Mouse (Mus musculus) hindbrain, embryonic 12.5 days (tissue): ENCODE data around the gene Cdkn1c. TPM values are rescaled to one million over a fixed set of nuclear protein-coding genes. Genes with fewer than 3 reads are reported as not detected.

Experiments used
- ATAC-seq: fragments of 200-750 bp; cut with Nextera tagmentation; 2 replicates; pipeline ENCODE4 v1.8.0; 2017; ENCODE audit warnings: moderate TSS enrichment; ENCODE audit not compliant: low FRiP score
- H3K27ac ChIP-seq: fragments of 300-500 bp; sonication (generic); 2 replicates; pipeline ENCODE4 v1.5.1; 2016; ENCODE audit warnings: mild to moderate bottlenecking
- H3K27me3 ChIP-seq: fragments of 300-500 bp; sonication (generic); 2 replicates; pipeline ENCODE4 v1.6.1; 2016; ENCODE audit warnings: mild to moderate bottlenecking
- H3K36me3 ChIP-seq: fragments of 300-500 bp; sonication (generic); 2 replicates; pipeline ENCODE4 v1.6.1; 2016; ENCODE audit warnings: mild to moderate bottlenecking
- H3K4me1 ChIP-seq: fragments of 300-500 bp; sonication (generic); 2 replicates; pipeline ENCODE4 v1.6.1; 2016
- H3K4me2 ChIP-seq: fragments of 300-500 bp; sonication (generic); replicated peaks from 2 replicates; pipeline ENCODE4 v1.6.1; 2016; ENCODE audit warnings: mild to moderate bottlenecking
- H3K4me3 ChIP-seq: fragments of 300-500 bp; sonication (generic); 2 replicates; pipeline ENCODE4 v1.5.1; 2016; ENCODE audit warnings: mild to moderate bottlenecking
- H3K9ac ChIP-seq: fragments of 300-500 bp; sonication (generic); 2 replicates; pipeline ENCODE4 v1.6.1; 2016; ENCODE audit warnings: mild to moderate bottlenecking, moderate library complexity
- H3K9me3 ChIP-seq: fragments of 300-500 bp; sonication (generic); replicated peaks from 2 replicates; pipeline ENCODE4 v1.6.1; 2016; ENCODE audit warnings: mild to moderate bottlenecking
- WGBS: fragments of 180-500 bp; shearing (Covaris S2); methylation state at CpG from one replicate; pipeline ENCODE4 v1.1.7; 2016; 5-methylcytosine and 5-hydroxymethylcytosine counted together
- polyA plus RNA-seq: library from polyadenylated mRNA; unstranded; fragments of >200 nt; fragmentation: Nextera tagmentation; extraction: Ambion mirVana; gene quantifications from 2 replicates; pipeline ENCODE4 v1.2.1, GENCODE M21; 2016

Cdkn1c gene
- polyA plus RNA-seq, 1 experiment from 2014 or later: 1,001 TPM

DNA sequence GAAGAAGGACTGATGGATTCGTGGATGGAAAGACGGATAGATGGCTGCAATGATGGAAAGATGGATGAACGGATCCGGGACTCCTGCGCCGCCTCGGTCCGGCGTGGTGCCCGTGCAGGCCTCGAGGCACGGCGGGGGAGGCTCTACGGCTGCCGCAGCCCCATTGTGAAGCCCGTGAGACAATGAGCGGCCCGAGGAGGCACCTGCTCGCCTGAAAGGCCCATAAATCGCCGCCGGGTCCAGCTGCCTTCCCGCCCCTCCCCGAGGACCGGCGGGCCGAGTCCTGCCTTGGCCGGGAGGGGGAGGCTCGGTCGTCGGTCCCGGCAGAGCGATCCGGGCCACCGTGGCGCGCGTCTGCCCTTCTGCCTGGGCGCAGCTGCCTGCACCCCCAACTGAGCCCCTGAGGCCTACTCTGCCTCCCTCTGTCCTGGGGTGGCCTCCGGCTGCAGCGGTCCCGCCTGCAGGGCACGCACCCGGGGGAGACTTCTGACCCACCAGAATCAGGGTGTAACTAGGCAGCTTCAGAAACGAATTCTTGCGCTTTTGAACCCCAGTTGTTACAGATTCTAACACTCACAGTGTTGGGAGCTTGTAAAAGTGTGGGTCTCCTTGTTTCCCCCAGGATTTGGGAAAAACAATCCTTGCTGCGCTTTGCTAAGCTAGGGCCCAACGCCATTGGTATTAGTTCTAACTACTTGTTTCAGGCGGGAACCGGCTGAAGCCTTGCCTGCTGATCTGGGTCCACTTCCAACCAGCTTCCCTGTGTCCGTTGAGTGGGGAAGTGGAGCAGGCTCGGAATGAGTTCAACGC, 15.0 kb downstream of the Cdkn1c start:
- peak overlapping the region; percentile 37 for H3K4me3 ChIP-seq
- peak overlapping the region; percentile 68 for H3K4me2 ChIP-seq
- 4% methylated on average over 45 of the region's 53 CpGs for WGBS
- peaks cover 22% of the 10 kb centered on the region for H3K27me3 ChIP-seq
- H3K36me3 ChIP-seq: no peaks in the 10 kb centered on the region
- H3K27ac ChIP-seq: peak overlapping the region; percentile 92
- no peaks in the 10 kb centered on the region for H3K9me3 ChIP-seq
- H3K9ac ChIP-seq: peak overlapping the region; percentile 66
- peaks cover 34% of the 10 kb centered on the region for H3K4me1 ChIP-seq
- peak; percentile 70 for ATAC-seq

DNA sequence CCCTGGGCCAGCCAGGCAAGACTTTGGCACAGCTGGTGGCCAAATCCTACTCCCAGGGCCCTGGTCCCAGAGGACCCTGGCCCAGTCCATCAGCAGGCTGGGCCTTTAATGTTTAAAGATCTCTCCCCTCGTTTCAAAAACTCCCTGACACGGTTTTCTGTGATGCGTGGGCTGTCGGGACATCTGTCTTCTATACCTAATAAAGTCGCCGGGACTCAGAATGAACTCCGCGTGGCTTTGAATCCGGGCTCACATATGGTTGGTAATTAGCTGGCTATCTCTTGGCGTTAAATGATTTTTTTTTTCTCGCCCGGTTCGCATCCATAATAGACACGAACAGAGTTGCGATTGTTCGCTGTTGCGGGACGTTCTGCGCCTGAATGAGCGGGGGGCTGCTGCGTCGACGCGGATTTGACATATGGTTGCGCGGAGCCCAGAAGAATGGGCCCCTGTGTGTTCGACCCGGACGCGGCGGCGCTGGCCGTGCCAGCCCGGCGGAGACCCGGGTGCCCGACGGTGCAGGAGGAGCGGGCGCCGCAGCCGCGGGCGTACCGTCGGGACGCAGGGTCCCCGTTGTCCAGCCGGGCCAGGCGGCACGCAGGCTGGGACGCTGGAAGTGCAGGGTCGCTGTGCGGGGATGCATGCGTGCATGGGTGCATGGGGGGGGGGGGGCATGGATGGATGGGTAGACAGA, 15.7 kb downstream of the Cdkn1c start:
- H3K9me3 ChIP-seq: no peaks in the 10 kb centered on the region
- peak; percentile 63 for ATAC-seq
- H3K4me1 ChIP-seq: peaks cover 34% of the 10 kb centered on the region
- no peaks in the 10 kb centered on the region for H3K36me3 ChIP-seq
- H3K9ac ChIP-seq: peak overlapping the region; percentile 66
- H3K4me3 ChIP-seq: peak overlapping the region; percentile 37
- H3K27ac ChIP-seq: peak overlapping the region; percentile 92
- H3K27me3 ChIP-seq: peaks cover 29% of the 10 kb centered on the region
- under 1% methylated on average over 55 of the region's 55 CpGs for WGBS
- peak overlapping the region; percentile 68 for H3K4me2 ChIP-seq

DNA sequence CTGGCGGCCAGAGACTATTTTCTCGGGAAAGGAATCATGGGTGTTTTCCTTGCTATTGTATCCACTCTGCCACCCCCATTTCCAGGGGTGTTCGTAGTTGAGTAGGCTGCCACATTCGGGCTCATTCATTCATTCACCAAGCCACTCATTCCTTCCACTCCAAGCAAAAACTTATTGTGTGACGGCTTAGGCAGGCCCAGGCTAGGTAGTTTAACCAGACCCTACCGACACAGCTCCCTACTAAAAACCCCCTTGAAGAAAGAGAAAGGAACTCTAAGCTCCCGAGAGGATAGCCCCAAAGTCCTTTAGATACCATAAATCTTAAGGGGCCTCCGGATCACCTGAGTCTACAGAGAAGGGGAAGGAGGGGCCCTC, 16.3 kb downstream of the Cdkn1c start:
- peaks cover 34% of the 10 kb centered on the region for H3K4me1 ChIP-seq
- H3K27me3 ChIP-seq: peaks cover 29% of the 10 kb centered on the region
- no peaks in the 10 kb centered on the region for H3K9me3 ChIP-seq
- no peaks in the 10 kb centered on the region for H3K36me3 ChIP-seq
- H3K9ac ChIP-seq: peak overlapping the region; percentile 8; the same call in 1 of the 2 replicates
- H3K4me3 ChIP-seq: peak overlapping the region; percentile 37; the same call in 1 of the 2 replicates
- WGBS: 19% methylated on average over 8 of the region's 8 CpGs
- ATAC-seq: no peak
- peak overlapping the region; percentile 68 for H3K4me2 ChIP-seq
- H3K27ac ChIP-seq: peak overlapping the region; percentile 92

DNA sequence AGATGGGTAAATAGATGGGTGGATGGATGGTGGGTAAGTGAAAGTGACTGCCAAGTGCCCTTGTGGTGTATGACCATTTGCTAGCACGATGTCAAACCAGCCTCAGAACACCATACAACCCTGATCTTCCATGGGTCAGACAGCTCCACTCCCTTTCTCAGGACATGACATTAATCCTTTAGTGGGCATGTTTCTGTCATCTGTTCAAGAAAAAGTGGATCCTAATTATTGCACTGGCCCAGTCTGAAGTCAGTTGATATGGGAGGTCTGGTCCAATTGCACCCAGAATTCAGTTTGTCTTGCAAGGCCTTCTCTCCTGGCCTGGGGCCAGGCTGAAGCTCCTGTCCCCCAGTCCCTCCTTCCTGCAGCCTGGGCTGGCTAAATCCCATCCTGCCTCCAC, 21.9 kb downstream of the Cdkn1c start:
- no peak overlapping the region for H3K9ac ChIP-seq
- H3K27ac ChIP-seq: no peak overlapping the region
- no peak for ATAC-seq
- H3K4me2 ChIP-seq: peak overlapping the region; percentile 74; the same call in 1 of the 2 replicates
- H3K9me3 ChIP-seq: no peaks in the 10 kb centered on the region
- no peaks in the 10 kb centered on the region for H3K36me3 ChIP-seq
- peaks cover 27% of the 10 kb centered on the region for H3K27me3 ChIP-seq
- H3K4me1 ChIP-seq: peaks cover 27% of the 10 kb centered on the region
- no peak overlapping the region for H3K4me3 ChIP-seq
- 59% methylated on average over 1 of the region's 1 CpGs for WGBS

DNA sequence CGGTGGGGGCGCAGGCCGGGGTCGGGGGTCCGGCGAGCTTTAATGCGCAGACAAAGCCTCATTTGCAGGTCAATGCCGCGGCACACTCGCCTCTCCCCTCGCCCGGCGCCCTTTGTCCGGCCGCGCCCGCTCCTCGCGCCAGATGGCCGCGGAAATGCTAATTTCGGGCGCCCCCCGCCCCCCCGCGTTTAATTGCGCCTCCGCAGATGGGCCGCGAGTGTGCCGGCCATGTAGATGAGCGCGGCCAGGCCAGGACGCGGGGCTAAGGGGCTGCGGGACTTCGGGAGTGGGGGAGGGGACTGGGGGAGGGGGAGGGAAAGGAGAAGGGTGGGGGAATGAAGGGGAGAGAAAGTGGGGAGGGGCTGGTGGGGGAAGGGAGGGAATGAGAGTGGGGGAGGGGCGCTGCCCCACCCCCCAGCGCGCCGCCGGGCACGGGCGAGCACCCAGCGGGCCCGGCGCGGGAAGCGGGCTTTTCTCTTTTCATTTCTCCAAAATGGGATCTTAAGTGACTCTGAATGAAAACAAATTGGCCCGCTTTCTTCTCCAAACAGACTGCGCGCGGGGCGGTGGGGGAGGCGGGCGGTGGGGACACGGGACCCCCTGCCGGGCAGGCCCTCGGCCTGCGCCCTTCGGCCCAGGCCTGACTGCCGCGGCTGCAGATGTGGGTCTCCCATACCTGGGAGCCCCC, 22.8 kb downstream of the Cdkn1c start:
- Histone ChIP-seq H3K4me1 (peaks cover 29% of the 10 kb centered on the region), H3K27me3 (peaks cover 24% of the 10 kb centered on the region), H3K4me2 (peak overlapping the region; percentile 74), H3K4me3 (peak overlapping the region; percentile 44), H3K27ac (peak overlapping the region; percentile 80), H3K9me3 (no peaks in the 10 kb centered on the region), H3K9ac (peak overlapping the region; percentile 68), H3K36me3 (no peaks in the 10 kb centered on the region)
- under 1% methylated on average over 48 of the region's 63 CpGs for WGBS
- ATAC-seq: peak; percentile 83

DNA sequence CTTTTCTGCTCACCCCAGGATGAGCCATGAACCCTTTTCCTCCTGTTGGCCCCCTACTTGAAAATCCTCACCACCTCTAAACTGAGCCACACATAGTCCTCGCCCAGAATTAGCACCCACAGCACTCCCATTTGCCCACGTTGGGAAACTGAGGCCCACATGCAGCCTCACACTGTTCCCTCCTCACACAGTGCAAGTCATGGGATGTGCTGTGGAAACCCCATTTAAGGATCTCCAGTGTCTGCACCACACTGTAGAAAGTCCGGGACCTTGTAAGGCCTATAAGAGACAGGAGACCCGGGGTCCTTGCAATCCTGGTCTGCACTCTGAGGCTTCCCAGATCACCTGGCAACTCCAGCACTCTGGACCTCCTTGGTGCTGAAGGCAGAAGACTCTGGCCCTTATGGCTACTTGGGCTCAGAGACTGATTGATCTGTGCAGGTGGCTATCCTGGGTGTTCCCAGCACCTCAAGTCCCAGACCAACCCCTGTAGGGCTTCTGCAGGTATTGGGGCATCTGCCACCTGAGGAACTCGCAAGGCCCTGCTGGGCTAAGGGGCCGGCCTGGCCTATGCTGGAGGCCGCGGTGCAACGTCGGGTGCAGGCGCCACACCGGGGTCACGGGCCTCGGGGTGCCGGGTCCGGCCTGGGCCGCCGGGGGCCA, 23.5 kb downstream of the Cdkn1c start:
- H3K27ac ChIP-seq: peak overlapping the region; percentile 80
- peak overlapping the region; percentile 68 for H3K9ac ChIP-seq
- H3K4me1 ChIP-seq: peaks cover 29% of the 10 kb centered on the region
- H3K27me3 ChIP-seq: peaks cover 23% of the 10 kb centered on the region
- 19% methylated on average over 15 of the region's 18 CpGs for WGBS
- no peaks in the 10 kb centered on the region for H3K9me3 ChIP-seq
- H3K4me3 ChIP-seq: peak overlapping the region; percentile 44
- ATAC-seq: peak; percentile 59
- peak overlapping the region; percentile 74 for H3K4me2 ChIP-seq
- no peaks in the 10 kb centered on the region for H3K36me3 ChIP-seq

DNA sequence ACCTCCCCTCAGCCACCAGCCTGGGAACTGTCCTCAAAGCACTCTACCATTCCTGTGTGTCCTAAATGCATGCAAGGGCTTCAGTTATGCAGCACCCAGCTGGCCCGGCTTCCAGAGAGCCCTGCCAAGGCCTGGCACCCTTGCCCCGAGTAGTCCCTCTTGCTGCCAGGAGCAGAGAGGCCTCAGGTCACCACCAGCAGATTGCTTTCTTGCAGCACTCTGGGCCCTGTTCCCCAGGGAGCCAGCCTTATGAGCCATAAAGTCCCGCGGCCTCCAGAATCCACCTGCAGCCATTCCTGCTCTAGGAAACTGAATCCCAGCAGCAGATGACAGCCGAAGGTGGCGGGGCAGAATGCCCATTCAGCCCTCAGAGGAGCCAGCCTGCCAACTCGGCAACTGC, 27.5 kb downstream of the Cdkn1c start:
- Histone ChIP-seq H3K4me3 (no peak overlapping the region), H3K4me1 (peaks cover 30% of the 10 kb centered on the region), H3K9ac (no peak overlapping the region), H3K36me3 (no peaks in the 10 kb centered on the region), H3K27me3 (peaks cover 18% of the 10 kb centered on the region), H3K27ac (no peak overlapping the region), H3K9me3 (no peaks in the 10 kb centered on the region), H3K4me2 (no peak overlapping the region)
- no peak for ATAC-seq
- 67% methylated on average over 7 of the region's 7 CpGs for WGBS

DNA sequence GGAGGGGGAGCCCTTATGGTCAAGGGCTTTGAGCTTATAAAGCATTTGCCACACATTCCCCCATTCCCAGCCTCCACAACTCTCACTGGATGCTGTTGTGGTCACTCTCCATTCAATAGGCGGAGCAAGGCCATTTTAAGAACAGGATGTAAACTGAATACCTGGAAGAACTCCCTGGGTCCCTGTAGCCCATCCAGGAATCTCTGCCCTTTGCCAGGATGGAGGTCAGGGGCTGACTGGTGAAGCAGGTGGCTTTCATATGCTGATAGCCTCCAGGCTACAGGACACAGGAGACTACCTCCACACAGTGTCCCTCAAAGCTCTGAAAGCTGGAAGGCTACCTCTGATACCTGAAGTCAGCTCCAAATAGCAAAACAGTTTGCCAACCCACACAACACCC, 28.2 kb downstream of the Cdkn1c start:
- ATAC-seq: no peak
- Histone ChIP-seq H3K27ac (no peak overlapping the region), H3K4me2 (no peak overlapping the region), H3K4me1 (peaks cover 32% of the 10 kb centered on the region), H3K9me3 (no peaks in the 10 kb centered on the region), H3K27me3 (peaks cover 18% of the 10 kb centered on the region), H3K9ac (no peak overlapping the region), H3K4me3 (no peak overlapping the region), H3K36me3 (no peaks in the 10 kb centered on the region)
- WGBS: 88% methylated on average over 1 of the region's 1 CpGs

DNA sequence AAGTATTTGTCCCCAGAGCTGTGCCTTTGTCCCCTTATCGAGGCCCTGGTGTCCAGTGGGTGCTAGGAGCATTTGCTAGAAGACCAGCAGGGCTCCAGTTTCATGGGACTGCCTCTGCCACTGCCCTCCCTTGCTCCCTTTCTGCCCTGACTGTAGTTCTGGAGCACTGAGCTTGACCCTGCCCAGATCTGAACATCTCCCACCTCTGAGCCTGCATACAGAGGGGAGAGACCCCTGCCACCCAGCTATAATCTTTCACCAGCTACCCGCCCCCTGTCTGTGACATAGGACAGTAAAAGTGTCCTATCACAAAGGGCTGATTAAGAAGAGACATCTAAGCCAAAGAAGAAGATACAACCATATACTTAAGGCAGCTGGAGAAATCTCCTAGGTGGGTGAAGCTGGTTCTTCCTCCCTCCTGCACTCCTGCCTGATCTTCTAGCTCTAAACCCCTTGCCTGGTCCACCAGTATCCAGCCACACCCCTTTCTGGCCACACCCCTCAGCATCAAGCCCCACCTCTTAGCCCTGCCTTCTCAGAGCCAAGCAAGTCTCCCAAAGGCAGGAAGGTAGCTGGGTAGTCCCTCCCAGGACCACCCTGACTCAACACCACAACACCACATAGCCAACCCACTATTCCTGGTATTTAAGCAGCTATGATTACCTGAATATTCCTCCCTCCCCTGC, 31.9 kb downstream of the Cdkn1c start:
- Histone ChIP-seq H3K9ac (no peak overlapping the region), H3K27me3 (peaks cover 11% of the 10 kb centered on the region), H3K4me3 (no peak overlapping the region), H3K4me2 (no peak overlapping the region), H3K27ac (peak overlapping the region; percentile 53; the same call in 1 of the 2 replicates), H3K9me3 (no peaks in the 10 kb centered on the region), H3K36me3 (no peaks in the 10 kb centered on the region), H3K4me1 (peaks cover 33% of the 10 kb centered on the region)
- WGBS: 20% methylated on average over 2 of the region's 2 CpGs
- ATAC-seq: peak; percentile 26; the same call in 1 of the 2 replicates

DNA sequence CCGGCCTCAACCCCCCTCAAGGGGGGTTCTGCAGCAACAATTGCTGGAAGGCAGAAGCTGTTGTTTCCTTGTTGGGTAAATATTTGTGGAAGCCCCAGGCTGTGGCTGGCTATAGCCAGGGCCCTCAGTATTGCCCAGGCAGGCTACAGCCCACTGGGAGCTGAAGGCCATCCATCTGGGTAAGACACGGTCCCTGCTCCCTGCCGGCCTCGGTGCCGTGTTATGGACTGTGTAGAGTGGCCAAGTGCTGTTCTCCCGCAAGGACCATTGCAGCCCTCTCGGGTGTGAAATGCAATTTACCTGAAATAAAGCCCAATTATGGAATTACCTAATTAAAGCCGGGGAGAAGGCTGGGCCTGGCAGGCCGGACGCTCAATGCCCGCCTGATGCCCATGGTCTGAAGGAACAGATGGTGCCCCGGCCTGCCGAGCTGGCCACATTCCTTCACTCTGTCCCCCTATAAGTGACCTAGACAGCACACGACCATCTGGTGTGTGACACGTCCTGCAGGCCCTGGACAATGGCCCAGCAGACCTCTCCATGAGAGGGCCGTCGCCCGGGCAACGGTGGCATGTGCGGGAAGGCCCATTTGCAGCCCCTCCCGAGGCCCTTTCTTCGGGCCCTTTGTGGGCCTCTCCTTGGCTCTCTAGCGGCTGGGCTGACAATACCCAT, 32.6 kb downstream of the Cdkn1c start:
- no peak overlapping the region for H3K9ac ChIP-seq
- ATAC-seq: peak; percentile 86
- no peaks in the 10 kb centered on the region for H3K9me3 ChIP-seq
- 26% methylated on average over 23 of the region's 23 CpGs for WGBS
- no peak overlapping the region for H3K4me2 ChIP-seq
- peak overlapping the region; percentile 53; the same call in 1 of the 2 replicates for H3K27ac ChIP-seq
- no peaks in the 10 kb centered on the region for H3K36me3 ChIP-seq
- no peak overlapping the region for H3K4me3 ChIP-seq
- H3K27me3 ChIP-seq: peaks cover 9% of the 10 kb centered on the region
- H3K4me1 ChIP-seq: peaks cover 29% of the 10 kb centered on the region

DNA sequence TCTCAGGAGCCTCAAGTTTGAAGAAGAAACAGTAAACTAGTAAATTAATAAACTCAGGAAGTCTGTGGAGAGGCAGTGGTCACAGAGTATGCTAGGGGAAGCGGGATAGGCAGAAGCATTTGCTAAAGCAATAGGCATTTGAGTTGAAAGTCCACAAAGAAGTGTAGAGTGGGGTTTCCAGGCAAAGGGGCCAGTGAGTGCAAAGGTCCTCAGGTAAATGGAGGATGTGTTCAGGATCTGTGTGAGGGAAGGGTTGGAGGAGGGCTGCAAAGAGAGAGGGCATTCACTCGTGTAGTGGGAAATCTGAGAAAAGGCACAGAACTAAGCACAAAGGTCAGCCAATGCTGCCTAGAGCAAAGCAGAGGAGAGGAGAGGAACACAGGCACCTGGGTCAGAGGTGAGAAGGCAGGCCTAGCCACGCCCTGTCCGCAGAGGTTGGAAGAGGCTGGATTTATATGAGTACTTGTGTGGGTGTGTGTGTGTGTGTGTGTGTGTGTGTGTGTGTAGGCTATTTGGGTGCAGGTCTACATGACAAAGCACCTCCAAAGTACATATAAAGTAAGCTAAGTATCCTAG, 41.2 kb downstream of the Cdkn1c start:
- Histone ChIP-seq H3K27ac (no peak overlapping the region), H3K4me3 (no peak overlapping the region), H3K36me3 (no peaks in the 10 kb centered on the region), H3K4me2 (no peak overlapping the region), H3K9ac (no peak overlapping the region), H3K27me3 (peaks cover 2% of the 10 kb centered on the region), H3K9me3 (no peaks in the 10 kb centered on the region), H3K4me1 (0 out of 2 replicates have a peak, but pooled peaks cover 9% of the 10 kb centered on the region)
- ATAC-seq: no peak
- WGBS: 84% methylated on average over 4 of the region's 4 CpGs
